Mouse (Mus musculus): ENCODE measurements around the gene Myom1. TPM values are rescaled to one million over a fixed set of nuclear protein-coding genes. Genes with fewer than 3 reads are reported as not detected.

Myom1 gene
- total RNA-seq (2023): 3.0 TPM

GRCm38 (mm10) chr17:71002081-71002743, at the start of gene Myom1:
Gene Myom1, plus strand, starts transcription at chr17:71002633.

GRCm38 (mm10) chr17:71002744-71003094, 286 bp downstream of the Myom1 start, which contains the start of gene Myl12a:
Gene Myl12a, minus strand, starts transcription at chr17:71002878.

Other genes starting within 250 kb of the Myom1 start
- 231 TPM for gene Tgif1, start 149.1 kb upstream of the Myom1 start, total RNA-seq (2023)
- gene Myl12a, start 245 bp downstream of the Myom1 start, total RNA-seq (2023): 340 TPM
- 39.3 TPM for gene Lpin2, start 179.9 kb downstream of the Myom1 start, total RNA-seq (2023)